Mouse (Mus musculus): Measurements from ENCODE around the gene Fbxw7.

Fbxw7 gene

GRCm38 (mm10) chr3:84897952-84898351 is 82.9 kb downstream of the Fbxw7 start:
- no peak for DNase-seq

GRCm38 (mm10) chr3:84906528-84906927 is 91.5 kb downstream of the Fbxw7 start:
- no peak for DNase-seq

GRCm38 (mm10) chr3:84914284-84914683 is 99.2 kb downstream of the Fbxw7 start:
- DNase-seq, result no peak

- no peak for DNase-seq
These were observed 103.0 kb downstream of the Fbxw7 start for GRCm38 (mm10) chr3:84917903-84918679.

GRCm38 (mm10) chr3:84921704-84922420 is 106.8 kb downstream of the Fbxw7 start:
- peak; percentile 30 for DNase-seq

- DNase-seq, result no peak
These were observed 108.2 kb downstream of the Fbxw7 start for GRCm38 (mm10) chr3:84923256-84923655.

- no peak for DNase-seq
These were observed 108.6 kb downstream of the Fbxw7 start for GRCm38 (mm10) chr3:84923670-84924069.

GRCm38 (mm10) chr3:84925229-84925628 is 110.2 kb downstream of the Fbxw7 start:
- no peak for DNase-seq

GRCm38 (mm10) chr3:84926140-84926539 is 111.1 kb downstream of the Fbxw7 start:
- DNase-seq, result no peak

- no peak for DNase-seq
These were observed 112.2 kb downstream of the Fbxw7 start for GRCm38 (mm10) chr3:84927168-84927794.

- DNase-seq, result no peak
These were observed 112.8 kb downstream of the Fbxw7 start for GRCm38 (mm10) chr3:84927901-84928300.

- DNase-seq, result no peak
These were observed 114.1 kb downstream of the Fbxw7 start for GRCm38 (mm10) chr3:84929171-84929570.

- no peak for DNase-seq
These were observed 115.6 kb downstream of the Fbxw7 start for GRCm38 (mm10) chr3:84930683-84931082.

- DNase-seq, result no peak
These were observed 120.7 kb downstream of the Fbxw7 start for GRCm38 (mm10) chr3:84935729-84936128.

- peak; percentile 23 for DNase-seq
These were observed 121.2 kb downstream of the Fbxw7 start for GRCm38 (mm10) chr3:84936252-84936651.

GRCm38 (mm10) chr3:84936956-84937355 is 121.9 kb downstream of the Fbxw7 start:
- DNase-seq, result no peak

GRCm38 (mm10) chr3:84937360-84938355 is 122.6 kb downstream of the Fbxw7 start:
- DNase-seq, result no peak

- no peak for DNase-seq
These were observed 129.9 kb downstream of the Fbxw7 start for GRCm38 (mm10) chr3:84944933-84945332.

- no peak for DNase-seq
These were observed 131.3 kb downstream of the Fbxw7 start for GRCm38 (mm10) chr3:84946381-84946780.

GRCm38 (mm10) chr3:84949387-84949786 is 134.3 kb downstream of the Fbxw7 start:
- DNase-seq, result no peak

- DNase-seq, result no peak
These were observed 136.6 kb downstream of the Fbxw7 start for GRCm38 (mm10) chr3:84951698-84952097.

GRCm38 (mm10) chr3:84952135-84952534 is 137.1 kb downstream of the Fbxw7 start:
- DNase-seq, result peak; percentile 83

Measured in cerebellum, adult 8-10 months (tissue).